Mouse (Mus musculus) brain, embryonic 14.5 days (tissue): ENCODE data around the gene Slx4.

Source experiments
- CTCF ChIP-seq: fragments of 200-500 bp; IDR thresholded peaks from 2 replicates; pipeline ENCODE4 v1.5.1; 2012; ENCODE audit warnings: inconsistent platforms, mild to moderate bottlenecking, moderate library complexity, borderline replicate concordance; ENCODE audit not compliant: insufficient read depth, insufficient read length; ENCODE audit errors: extremely low read depth
- POLR2A ChIP-seq: fragments of 200-500 bp; IDR thresholded peaks from 2 replicates; pipeline ENCODE4 v1.6.1; 2012; ENCODE audit warnings: mild to moderate bottlenecking, inconsistent platforms, borderline replicate concordance; ENCODE audit not compliant: poor library complexity, insufficient read depth, insufficient read length, severe bottlenecking; ENCODE audit errors: extremely low read depth

DNA sequence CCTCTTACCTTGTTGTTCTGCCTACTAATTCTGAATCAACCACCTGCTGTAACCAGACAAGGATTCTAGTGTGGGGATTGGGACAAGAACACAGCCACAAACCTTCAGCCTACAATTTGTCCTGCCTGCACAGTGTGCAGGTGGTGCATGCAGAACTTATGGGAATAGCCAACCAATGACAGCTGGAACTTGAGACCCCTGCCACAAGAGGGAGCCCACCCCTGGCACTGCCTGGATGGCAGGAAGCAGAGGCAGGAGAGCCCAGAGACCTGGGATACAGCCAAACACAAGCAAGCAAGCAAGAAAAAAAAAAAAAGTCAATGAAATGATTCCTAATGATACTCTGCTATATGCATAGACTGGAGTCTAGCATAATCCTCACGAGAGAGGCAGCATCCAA, 17.7 kb upstream of the Slx4 start:
- no peak for TF ChIP-seq POLR2A
- no peak for TF ChIP-seq CTCF
